Mouse (Mus musculus) liver, embryonic 14.5 days (tissue): ENCODE data around the gene Proca1.

Source experiments
- CTCF ChIP-seq: IDR thresholded peaks from 2 replicates; pipeline ENCODE4 v1.5.1; 2016; ENCODE audit warnings: antibody characterized with exemption, low read depth, control low read depth
- EP300 ChIP-seq: IDR thresholded peaks from 2 replicates; pipeline ENCODE4 v1.6.1; 2016; ENCODE audit warnings: antibody characterized with exemption, low read depth

DNA sequence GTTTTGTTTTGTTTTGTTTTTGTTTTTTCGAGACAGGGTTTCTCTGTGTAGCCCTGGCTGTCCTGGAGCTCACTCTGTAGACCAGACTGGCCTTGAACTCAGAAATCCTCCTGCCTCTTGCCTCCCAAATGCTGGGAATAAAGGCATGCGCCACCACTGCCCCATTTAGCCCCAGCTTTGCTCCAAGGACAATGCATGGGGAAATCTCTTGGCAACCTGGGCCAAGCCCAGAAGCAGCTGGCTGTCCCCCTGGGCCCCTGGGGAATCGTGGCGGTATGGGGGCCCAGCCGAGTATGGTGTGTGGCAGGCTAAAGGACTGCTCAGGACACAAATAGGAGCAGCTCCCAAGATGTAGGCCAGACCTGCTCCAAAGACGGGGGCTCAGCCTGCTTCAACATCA, 11.1 kb downstream of the Proca1 start:
- TF ChIP-seq CTCF (0 out of 2 replicates have a peak, but pooled peaks have one; percentile 1), EP300 (no peak)
